Mouse (Mus musculus): Measurements from ENCODE around the gene Slc11a2.

DNA sequence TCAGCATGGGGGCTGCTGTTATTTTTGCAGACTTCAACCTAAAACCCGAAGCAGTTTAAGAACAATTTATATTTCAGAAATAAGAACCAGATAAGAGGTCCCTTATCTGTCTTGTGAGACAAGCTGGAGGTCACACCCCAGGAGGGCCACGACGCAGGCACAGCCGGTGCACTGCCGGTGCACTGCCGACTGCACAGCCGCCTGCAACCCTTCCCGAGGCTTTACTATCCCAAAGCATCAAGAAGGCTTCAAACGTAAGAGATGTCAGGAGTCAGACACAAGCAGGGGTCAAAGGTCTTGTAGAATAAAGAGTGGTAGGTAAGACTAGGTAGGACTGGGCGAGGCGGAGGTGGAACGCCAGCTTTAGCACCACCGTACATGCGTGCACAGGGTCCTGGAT, 22.5 kb downstream of the Slc11a2 start:
- TF ChIP-seq CTCF (IDR thresholded peaks at IDR 0.05; ENCODE audit: borderline replicate concordance, extremely low read depth, insufficient read depth, insufficient read length) = no peak
- no peak for TF ChIP-seq POLR2A (IDR thresholded peaks at IDR 0.05; ENCODE audit: borderline replicate concordance, extremely low read depth, insufficient read depth, insufficient read length, poor library complexity, severe bottlenecking)
